27 mouse cellular contexts compared by ENCODE assay signal in the genomic region with DNA sequence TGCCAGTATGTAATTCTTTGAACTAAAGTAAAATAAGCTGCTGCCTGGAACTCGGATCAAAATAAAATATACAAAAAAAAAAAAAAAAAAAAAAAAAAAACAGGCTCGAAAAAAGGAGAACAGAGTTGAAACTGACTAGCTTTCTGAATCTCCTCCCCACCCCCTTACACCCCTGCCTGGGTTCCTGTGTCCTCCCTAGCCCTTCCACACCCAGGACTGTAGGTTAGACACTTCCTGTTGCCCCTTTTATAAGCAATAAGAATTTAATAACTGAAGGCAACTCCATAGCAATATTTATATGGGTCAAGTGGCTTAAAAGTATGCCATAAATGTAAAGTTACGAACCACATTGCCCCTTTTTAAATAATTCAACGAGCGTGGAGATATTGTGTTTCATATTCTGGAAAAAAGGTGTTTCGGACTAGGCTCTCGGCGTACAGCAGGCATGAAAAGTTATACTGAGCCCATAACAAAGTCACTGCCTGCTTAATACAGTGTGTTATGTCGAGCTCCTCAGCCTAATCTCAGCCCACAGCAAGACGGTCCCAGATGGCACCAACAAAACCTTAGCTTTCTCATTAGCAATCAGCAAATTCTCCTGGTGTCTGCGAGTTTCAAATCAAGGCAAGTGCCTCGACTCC.
A peak's percentile ranks its signal among the peaks of the same experiment; 100 is the strongest.
DNase-seq lines count a peak whose midpoint lies in the region; ATAC-seq and TF ChIP-seq lines count a peak whose summit lies in the region.
"Had no signal": no experiment of that assay in that cellular context is flagged by ENCODE, and none has a peak within 500 bp of the region (broad histone marks: within the 10 kb centered on the region; RNA-seq: fewer than 3 reads in every experiment).

No protein-coding gene starts in this region.

- H3K9ac ChIP-seq in hindbrain, embryonic 11.5 days (ENCODE audit: low read depth, low read length) = no peak overlapping the region
- H3K9ac ChIP-seq in limb, embryonic 14.5 days (ENCODE audit: low read depth, low read length, severe bottlenecking) = no peak overlapping the region
- no peak overlapping the region for H3K9ac ChIP-seq in forebrain, embryonic 16.5 days (replicated peaks; ENCODE audit: low read depth, low read length)
- H3K9ac ChIP-seq: embryonic facial prominence, embryonic 13.5 days; forebrain, postnatal 0 days; hindbrain, embryonic 13.5 days; liver, embryonic 15.5 days; lung, embryonic 15.5 days; neural tube, embryonic 15.5 days; stomach, embryonic 15.5 days had no signal

- no peak overlapping the region for H3K4me3 ChIP-seq in hindbrain, embryonic 10.5 days
- H3K4me3 ChIP-seq in hindbrain, embryonic 11.5 days (ENCODE audit: low read depth, low read length) = no peak overlapping the region
- no peak overlapping the region for H3K4me3 ChIP-seq in limb, embryonic 14.5 days (replicated peaks; ENCODE audit: low read length)
- H3K4me3 ChIP-seq in forebrain, embryonic 16.5 days (replicated peaks; ENCODE audit: low read length) = no peak overlapping the region
- no peak overlapping the region for H3K4me3 ChIP-seq in heart, embryonic 10.5 days
- H3K4me3 ChIP-seq: embryonic facial prominence, embryonic 13.5 days; hindbrain, embryonic 13.5 days; liver, embryonic 15.5 days; lung, embryonic 15.5 days; midbrain, embryonic 10.5 days; neural tube, embryonic 15.5 days; stomach, embryonic 15.5 days had no signal

- no peaks in the 10 kb centered on the region for H3K9me3 ChIP-seq in hindbrain, embryonic 10.5 days
- no peaks in the 10 kb centered on the region for H3K9me3 ChIP-seq in hindbrain, embryonic 11.5 days (ENCODE audit: control insufficient read depth, low read length)
- no peaks in the 10 kb centered on the region for H3K9me3 ChIP-seq in limb, embryonic 14.5 days (ENCODE audit: control insufficient read depth, low read length)
- no peaks in the 10 kb centered on the region for H3K9me3 ChIP-seq in forebrain, embryonic 16.5 days (ENCODE audit: control insufficient read depth, low read length)
- no peaks in the 10 kb centered on the region for H3K9me3 ChIP-seq in heart, embryonic 10.5 days
- H3K9me3 ChIP-seq: embryonic facial prominence, embryonic 13.5 days; hindbrain, embryonic 13.5 days; liver, embryonic 15.5 days; lung, embryonic 15.5 days; midbrain, embryonic 10.5 days; neural tube, embryonic 15.5 days; stomach, embryonic 15.5 days had no signal

- H3K27me3 ChIP-seq in hindbrain, embryonic 10.5 days (ENCODE audit: insufficient read depth, poor library complexity, severe bottlenecking) = no peaks in the 10 kb centered on the region
- no peaks in the 10 kb centered on the region for H3K27me3 ChIP-seq in hindbrain, embryonic 11.5 days (ENCODE audit: control insufficient read depth, insufficient read depth, low read length)
- peaks cover 11% of the 10 kb centered on the region; the same call in 1 of the 2 replicates for H3K27me3 ChIP-seq in limb, embryonic 14.5 days (ENCODE audit: control insufficient read depth, insufficient read depth, low read length)
- no peaks in the 10 kb centered on the region for H3K27me3 ChIP-seq in forebrain, embryonic 16.5 days (replicated peaks; ENCODE audit: control insufficient read depth, insufficient read depth, low read length)
- no peaks in the 10 kb centered on the region for H3K27me3 ChIP-seq in heart, embryonic 10.5 days (ENCODE audit: insufficient read depth, poor library complexity, severe bottlenecking)
- H3K27me3 ChIP-seq: lung, embryonic 15.5 days; neural tube, embryonic 15.5 days; stomach, embryonic 15.5 days had no signal

- ATAC-seq in hindbrain, embryonic 11.5 days (ENCODE audit: low FRiP score) = no peak
- peak; percentile 61 for ATAC-seq in granulocyte monocyte progenitor cell, adult 5-6 weeks (replicated peaks; ENCODE audit: poor library complexity, severe bottlenecking)
- peak; percentile 37; the same call in 1 of the 2 replicates for ATAC-seq in limb, embryonic 14.5 days (ENCODE audit: low FRiP score, low read depth)
- no peak for ATAC-seq in forebrain, embryonic 16.5 days
- ATAC-seq: CD4-positive, CD25-positive, alpha-beta regulatory T cell, adult 4 months; forebrain, postnatal 0 days; inflammation-experienced regulatory T-cells, adult 6 months; midbrain, embryonic 16.5 days had no signal

- DNase-seq in hindbrain, embryonic 10.5 days (ENCODE audit: low spot score) = no peak
- DNase-seq in hindbrain, embryonic 11.5 days (ENCODE audit: low spot score) = no peak
- DNase-seq in limb, embryonic 14.5 days (ENCODE audit: low spot score) = no peak
- DNase-seq in thymus, postnatal 25 days = no peak
- no peak for DNase-seq in heart, embryonic 10.5 days (ENCODE audit: low spot score)
- DNase-seq: adrenal gland, postnatal 14 days; cerebellum, adult 9-11 months; forebrain, postnatal 0 days; gastrocnemius, postnatal 36 days; kidney, adult 2 months; kidney, postnatal 10 days; liver; lung, postnatal 36 days; right cerebral cortex, adult 18-20 months; thymus, postnatal 4 days had no signal

- H3K4me1 ChIP-seq in hindbrain, embryonic 10.5 days (replicated peaks) = peaks cover 41% of the 10 kb centered on the region
- H3K4me1 ChIP-seq in hindbrain, embryonic 11.5 days (replicated peaks; ENCODE audit: control insufficient read depth, insufficient read depth, low read length) = no peaks in the 10 kb centered on the region; the same call in 1 of the 2 replicates
- peaks cover 27% of the 10 kb centered on the region for H3K4me1 ChIP-seq in limb, embryonic 14.5 days (ENCODE audit: control insufficient read depth, insufficient read depth, low read length)
- peaks cover 4% of the 10 kb centered on the region for H3K4me1 ChIP-seq in forebrain, embryonic 16.5 days (replicated peaks; ENCODE audit: control insufficient read depth, insufficient read depth, low read length)
- H3K4me1 ChIP-seq in heart, embryonic 10.5 days = peaks cover 24% of the 10 kb centered on the region
- H3K4me1 ChIP-seq: liver, embryonic 15.5 days had no signal

- H3K27ac ChIP-seq in hindbrain, embryonic 10.5 days = peak overlapping the region; percentile 29; the same call in 1 of the 2 replicates
- no peak overlapping the region for H3K27ac ChIP-seq in hindbrain, embryonic 11.5 days (ENCODE audit: low read depth, low read length)
- H3K27ac ChIP-seq in limb, embryonic 14.5 days (replicated peaks; ENCODE audit: low read depth, low read length) = no peak overlapping the region; the same call in 1 of the 2 replicates
- no peak overlapping the region for H3K27ac ChIP-seq in forebrain, embryonic 16.5 days (ENCODE audit: low read length)
- no peak overlapping the region for H3K27ac ChIP-seq in heart, embryonic 10.5 days
- H3K27ac ChIP-seq: embryonic facial prominence, embryonic 13.5 days; hindbrain, embryonic 13.5 days; liver, embryonic 15.5 days; lung, embryonic 15.5 days; midbrain, embryonic 10.5 days; neural tube, embryonic 15.5 days; stomach, embryonic 15.5 days had no signal

- no peak for TF ChIP-seq POLR2A in limb, embryonic 14.5 days (IDR thresholded peaks at IDR 0.05; ENCODE audit: borderline replicate concordance, extremely low read depth, insufficient read depth, insufficient read length)

- no peak overlapping the region for H3K4me2 ChIP-seq in hindbrain, embryonic 11.5 days (replicated peaks; ENCODE audit: low read depth, low read length)
- peak overlapping the region; percentile 8 for H3K4me2 ChIP-seq in limb, embryonic 14.5 days (replicated peaks; ENCODE audit: low read depth, low read length, severe bottlenecking)
- H3K4me2 ChIP-seq in forebrain, embryonic 16.5 days (ENCODE audit: low read length) = no peak overlapping the region
- H3K4me2 ChIP-seq: embryonic facial prominence, embryonic 13.5 days; hindbrain, embryonic 13.5 days; liver, embryonic 15.5 days; lung, embryonic 15.5 days; neural tube, embryonic 15.5 days; stomach, embryonic 15.5 days had no signal

- 83% methylated on average over 12 of the region's 12 CpGs for WGBS in hindbrain, embryonic 10.5 days
- 74% methylated on average over 12 of the region's 12 CpGs for WGBS in hindbrain, embryonic 11.5 days
- WGBS in limb, embryonic 14.5 days = 21% methylated on average over 12 of the region's 12 CpGs
- WGBS in forebrain, embryonic 16.5 days = 55% methylated on average over 12 of the region's 12 CpGs
- 72% methylated on average over 12 of the region's 12 CpGs for WGBS in heart, embryonic 10.5 days

- H3K36me3 ChIP-seq in hindbrain, embryonic 10.5 days = no peaks in the 10 kb centered on the region
- H3K36me3 ChIP-seq in hindbrain, embryonic 11.5 days (ENCODE audit: control insufficient read depth, insufficient read depth, low read length) = no peaks in the 10 kb centered on the region
- H3K36me3 ChIP-seq in limb, embryonic 14.5 days (ENCODE audit: control insufficient read depth, insufficient read depth, low read length) = no peaks in the 10 kb centered on the region
- no peaks in the 10 kb centered on the region for H3K36me3 ChIP-seq in forebrain, embryonic 16.5 days (ENCODE audit: control insufficient read depth, insufficient read depth)
- no peaks in the 10 kb centered on the region for H3K36me3 ChIP-seq in heart, embryonic 10.5 days
- H3K36me3 ChIP-seq: embryonic facial prominence, embryonic 13.5 days; hindbrain, embryonic 13.5 days; liver, embryonic 15.5 days; lung, embryonic 15.5 days; midbrain, embryonic 10.5 days; neural tube, embryonic 15.5 days; stomach, embryonic 15.5 days had no signal

Comparison
In these comparisons a context has a peak if more than half of its experiments do, and no peak if none do; other contexts are left out.
1. ATAC-seq: peak in granulocyte monocyte progenitor cell, adult 5-6 weeks (single experiment) and limb, embryonic 14.5 days (single experiment); none in hindbrain, embryonic 11.5 days (single experiment) and forebrain, embryonic 16.5 days (single experiment).